In genomic region chr11:87276240-87276985, GRCm38 (mm10) we compare ENCODE assay signal across 8 mouse cellular contexts.
DNase-seq lines count a peak whose midpoint lies in the region; ATAC-seq lines count a peak whose summit lies in the region.
"Had no signal": no experiment of that assay in that cellular context is flagged by ENCODE, and none has a peak within 500 bp of the region (broad histone marks: within the 10 kb centered on the region; RNA-seq: fewer than 3 reads in every experiment).

No protein-coding gene starts in this region.

- H3K9ac ChIP-seq in embryonic facial prominence, embryonic 15.5 days: no peak overlapping the region

- H3K4me1 ChIP-seq in embryonic facial prominence, embryonic 15.5 days: peaks cover 7% of the 10 kb centered on the region

- H3K4me2 ChIP-seq in embryonic facial prominence, embryonic 15.5 days (replicated peaks): 0 out of 2 replicates have a peak overlapping the region, but pooled peaks have one; percentile 4

- H3K27me3 ChIP-seq in embryonic facial prominence, embryonic 15.5 days: no peaks in the 10 kb centered on the region

- WGBS in embryonic facial prominence, embryonic 15.5 days: 2% methylated on average over 5 of the region's 5 CpGs

- H3K4me3 ChIP-seq in embryonic facial prominence, embryonic 15.5 days (replicated peaks): no peak overlapping the region

- peak overlapping the region; percentile 25; the same call in 1 of the 2 replicates for H3K27ac ChIP-seq in embryonic facial prominence, embryonic 15.5 days (replicated peaks)
- H3K27ac ChIP-seq: macrophage had no signal

- peak; percentile 82 for ATAC-seq in embryonic facial prominence, embryonic 15.5 days (ENCODE audit: insufficient number of reproducible peaks, low FRiP score, low TSS enrichment, low read depth)

- no peaks in the 10 kb centered on the region for H3K36me3 ChIP-seq in embryonic facial prominence, embryonic 15.5 days

- DNase-seq in right cerebral cortex, postnatal 14 days: peak; percentile 32
- no peak for DNase-seq in right cerebral cortex, postnatal 25 days
- DNase-seq in liver: peak; percentile 60
- peak; percentile 8 to 37 for DNase-seq in spleen, adult 18-20 months
- no peak for DNase-seq in left cerebral cortex, adult 11 months (ENCODE audit: low spot score)
- no peak for DNase-seq in frontal cortex, postnatal 14 days (ENCODE audit: low spot score in 2 of 2)

- H3K9me3 ChIP-seq in embryonic facial prominence, embryonic 15.5 days (replicated peaks): no peaks in the 10 kb centered on the region

Comparison
In these comparisons a context has a peak if more than half of its experiments do, and no peak if none do; other contexts are left out.
1. DNase-seq: peak in right cerebral cortex, postnatal 14 days (single experiment), liver (single experiment) and spleen, adult 18-20 months (2 of 2); none in right cerebral cortex, postnatal 25 days (single experiment), left cerebral cortex, adult 11 months (single experiment) and frontal cortex, postnatal 14 days (0 of 2).